Mouse (Mus musculus) forebrain, embryonic 12.5 days (tissue): ENCODE measurements around the gene Ranbp1. TPM values are rescaled to one million over a fixed set of nuclear protein-coding genes. Genes with fewer than 3 reads are reported as not detected.
"Not testable (repeated sequence)": the region's sequence is repeated elsewhere in the genome, so short reads cannot be mapped to it uniquely, and the experiment has no call there.

ENCODE experiments used
- ATAC-seq: fragments of 200-750 bp; cut with Nextera tagmentation; 2 replicates; pipeline ENCODE4 v1.8.0; 2017; ENCODE audit warnings: moderate TSS enrichment; ENCODE audit not compliant: low FRiP score
- H3K27ac ChIP-seq: fragments of 300-500 bp; sonication (generic); 2 replicates; pipeline ENCODE4 v1.5.1; 2016; ENCODE audit warnings: mild to moderate bottlenecking
- H3K27me3 ChIP-seq: fragments of 300-500 bp; sonication (generic); 2 replicates; pipeline ENCODE4 v1.6.1; 2016; ENCODE audit warnings: mild to moderate bottlenecking
- H3K36me3 ChIP-seq: fragments of 300-500 bp; sonication (generic); replicated peaks from 2 replicates; pipeline ENCODE4 v1.6.1; 2016; ENCODE audit warnings: mild to moderate bottlenecking
- H3K4me1 ChIP-seq: fragments of 300-500 bp; sonication (generic); 2 replicates; pipeline ENCODE4 v1.6.1; 2016
- H3K4me2 ChIP-seq: fragments of 300-500 bp; sonication (generic); 2 replicates; pipeline ENCODE4 v1.6.1; 2016; ENCODE audit warnings: mild to moderate bottlenecking, moderate library complexity
- H3K4me3 ChIP-seq: fragments of 300-500 bp; sonication (generic); replicated peaks from 2 replicates; pipeline ENCODE4 v1.5.1; 2016; ENCODE audit warnings: mild to moderate bottlenecking
- H3K9ac ChIP-seq: fragments of 300-500 bp; sonication (generic); 2 replicates; pipeline ENCODE4 v1.6.1; 2016; ENCODE audit warnings: mild to moderate bottlenecking
- H3K9me3 ChIP-seq: fragments of 300-500 bp; sonication (generic); 2 replicates; pipeline ENCODE4 v1.6.1; 2016
- WGBS: fragments of 180-500 bp; shearing (Covaris S2); methylation state at CpG from one replicate; pipeline ENCODE4 v1.1.7; 2016; 5-methylcytosine and 5-hydroxymethylcytosine counted together
- microRNA counts: library from miRNA; unstranded; fragments of <30 nt; microRNA quantifications from one replicate; lab custom pipeline; 2017
- microRNA-seq: library from miRNA; unstranded; fragments of <30 nt; microRNA quantifications from one replicate; pipeline ENCODE4, GENCODE M21; 2017
- polyA plus RNA-seq: library from polyadenylated mRNA; unstranded; fragments of >200 nt; fragmentation: Nextera tagmentation; extraction: Ambion mirVana; gene quantifications from 2 replicates; pipeline ENCODE4 v1.2.1, GENCODE M21; 2016

Gene Ranbp1
- polyA plus RNA-seq, 1 experiment from 2014 or later: 983 TPM

DNA sequence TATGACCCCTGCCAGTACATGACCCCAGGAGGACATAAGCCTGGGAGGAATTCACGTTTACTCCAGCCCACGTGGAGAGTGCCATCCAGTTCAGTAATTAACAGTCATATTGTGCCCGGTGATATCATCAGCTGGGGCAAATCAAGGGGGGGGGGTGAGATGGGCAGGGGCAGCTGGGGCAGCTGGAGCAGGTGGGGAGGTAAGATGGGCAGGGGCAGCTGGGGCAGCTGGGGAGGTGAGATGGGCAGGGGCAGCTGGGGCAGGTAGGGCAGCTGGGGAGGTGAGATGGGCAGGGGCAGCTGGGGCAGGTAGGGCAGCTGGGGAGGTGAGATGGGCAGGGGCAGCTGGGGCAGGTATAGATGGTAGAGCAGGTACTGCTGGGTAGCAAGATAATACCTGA, 53.0 kb downstream of the Ranbp1 start:
- not testable (repeated sequence) for H3K9ac ChIP-seq, H3K36me3 ChIP-seq, H3K9me3 ChIP-seq, H3K27ac ChIP-seq, H3K4me3 ChIP-seq, ATAC-seq, H3K27me3 ChIP-seq, H3K4me2 ChIP-seq
- H3K4me1 ChIP-seq: peaks cover 47% of the 10 kb centered on the region
- 54% methylated on average over 3 of the region's 3 CpGs for WGBS

DNA sequence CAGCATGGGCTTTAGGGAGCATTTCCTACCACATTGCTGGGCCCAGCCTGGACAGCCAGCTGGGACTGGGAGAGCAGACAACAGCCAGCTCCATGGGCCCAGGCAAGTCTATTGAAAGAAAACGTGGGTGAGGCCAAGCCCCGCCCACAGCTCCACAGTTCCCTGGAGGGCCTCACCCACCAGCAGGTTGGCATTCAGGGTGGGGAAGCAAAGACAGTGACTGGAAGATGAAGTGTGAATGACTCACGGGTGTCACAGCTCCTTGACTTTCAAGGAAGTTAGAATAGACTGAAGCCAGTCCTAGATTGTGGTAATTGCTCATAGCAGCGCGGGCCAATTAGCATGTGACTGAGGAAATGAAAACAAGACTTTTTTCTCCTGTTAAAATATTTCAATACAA, 53.5 kb downstream of the Ranbp1 start:
- H3K36me3 ChIP-seq: no peaks in the 10 kb centered on the region
- H3K4me3 ChIP-seq: no peak overlapping the region
- H3K4me1 ChIP-seq: peaks cover 42% of the 10 kb centered on the region
- 56% methylated on average over 5 of the region's 5 CpGs for WGBS
- H3K27me3 ChIP-seq: no peaks in the 10 kb centered on the region
- no peak overlapping the region for H3K4me2 ChIP-seq
- no peak overlapping the region for H3K9ac ChIP-seq
- ATAC-seq: peak; percentile 18; the same call in 1 of the 2 replicates
- H3K9me3 ChIP-seq: no peaks in the 10 kb centered on the region
- peak overlapping the region; percentile 43; the same call in 1 of the 2 replicates for H3K27ac ChIP-seq

DNA sequence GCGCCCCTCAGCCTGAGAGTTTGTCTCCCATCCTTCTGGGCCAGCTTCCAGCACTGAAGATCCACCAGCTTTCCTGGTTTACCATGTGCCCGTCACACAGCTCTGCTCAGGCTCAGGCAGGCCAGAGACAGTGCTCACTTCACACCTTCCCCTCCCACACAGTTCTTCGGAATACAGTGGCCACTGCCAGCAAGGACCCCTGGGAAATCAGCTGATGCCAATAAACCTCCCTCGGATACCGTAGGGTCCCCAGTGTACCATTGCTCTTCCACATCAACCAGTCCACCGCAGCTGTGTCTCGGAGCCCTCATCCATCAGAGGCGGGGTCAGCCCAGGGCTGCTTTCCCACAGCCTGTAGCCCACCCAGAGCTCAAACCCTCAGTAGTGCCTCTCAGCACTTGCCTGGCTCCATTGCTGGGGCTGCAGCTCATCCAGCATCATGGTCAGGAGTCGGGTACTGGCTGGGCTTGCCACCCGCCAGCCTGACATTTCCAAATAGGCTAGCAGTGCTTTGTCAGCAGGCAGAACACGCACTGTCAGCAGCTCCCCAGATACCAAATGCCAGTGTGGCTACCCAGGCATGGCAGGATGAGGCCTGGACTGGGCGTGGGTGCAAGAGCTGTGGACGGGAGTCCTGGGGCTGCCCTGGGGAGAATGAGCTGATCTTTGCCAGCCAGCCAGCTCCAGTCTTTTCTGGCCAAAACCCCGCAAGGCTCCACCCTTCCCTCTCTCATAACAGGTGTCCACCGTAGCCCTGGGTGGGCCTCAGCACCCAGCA, 54.1 kb downstream of the Ranbp1 start:
- peaks cover 36% of the 10 kb centered on the region for H3K4me1 ChIP-seq
- no peak overlapping the region for H3K9ac ChIP-seq
- no peak overlapping the region for H3K4me2 ChIP-seq
- H3K27ac ChIP-seq: peak overlapping the region; percentile 43; the same call in 1 of the 2 replicates
- no peaks in the 10 kb centered on the region for H3K27me3 ChIP-seq
- H3K9me3 ChIP-seq: no peaks in the 10 kb centered on the region
- H3K36me3 ChIP-seq: no peaks in the 10 kb centered on the region
- H3K4me3 ChIP-seq: no peak overlapping the region
- 0 out of 2 replicates have a peak, but pooled peaks have one; percentile 10 for ATAC-seq
- 77% methylated on average over 15 of the region's 15 CpGs for WGBS

DNA sequence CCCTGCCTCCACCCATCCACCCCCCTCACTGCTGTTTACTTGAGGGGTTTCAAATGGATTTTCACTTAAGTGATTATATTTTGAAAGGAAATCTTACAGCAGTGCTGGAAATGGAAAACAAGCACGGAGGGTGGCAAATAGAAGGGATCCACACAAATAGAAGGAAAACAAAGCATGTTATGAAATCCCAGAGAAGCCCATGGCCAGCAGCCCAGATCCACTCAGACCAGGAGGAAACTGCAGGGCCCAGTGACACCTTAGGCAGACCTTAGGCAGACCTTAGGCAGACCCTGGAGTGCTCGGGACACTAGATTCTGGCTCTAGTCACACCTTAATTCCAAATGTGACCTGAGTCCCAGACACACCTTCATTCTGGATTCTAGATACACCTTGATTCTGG, 57.5 kb downstream of the Ranbp1 start:
- Histone ChIP-seq H3K4me2 (no peak overlapping the region), H3K36me3 (no peaks in the 10 kb centered on the region), H3K9ac (no peak overlapping the region), H3K4me3 (no peak overlapping the region), H3K9me3 (no peaks in the 10 kb centered on the region), H3K27ac (no peak overlapping the region), H3K27me3 (no peaks in the 10 kb centered on the region), H3K4me1 (peaks cover 13% of the 10 kb centered on the region)
- WGBS: 72% methylated on average over 2 of the region's 2 CpGs
- no peak for ATAC-seq

MicroRNAs within 50 kb of the gene (microRNA counts, 519-probe panel; counts per million panel counts)
- not detected for microRNA mmu-miR-1306 (lab: Ali Mortazavi, UCI)

Small RNAs within 50 kb of the gene (microRNA-seq; reads per million reads assigned to microRNA genes)
- 2.2 reads per million for gene Gm24572
- 449 reads per million, percentile 67 among the genes with 10 or more reads in this experiment for gene Mir1306

Other genes starting within 250 kb of the Ranbp1 start
- 149 and 150 TPM in 2 replicates for gene Dgcr6, start 195.9 kb downstream of the Ranbp1 start, polyA plus RNA-seq
- 5.9 and 7.7 TPM in 2 replicates for gene Prodh, start 158.5 kb downstream of the Ranbp1 start, polyA plus RNA-seq
- 5.4 and 6.2 TPM in 2 replicates for gene Rtn4r, start 121.1 kb downstream of the Ranbp1 start, polyA plus RNA-seq
- gene Ccdc188, start 30.9 kb downstream of the Ranbp1 start, polyA plus RNA-seq: not detected in 2 replicates
- 15.7 and 16.9 TPM in 2 replicates for gene Zdhhc8, start 13.6 kb downstream of the Ranbp1 start, polyA plus RNA-seq
- gene Trmt2a, start 53 bp downstream of the Ranbp1 start, polyA plus RNA-seq: 111 and 118 TPM in 2 replicates
- gene Gm49776, start 9.6 kb upstream of the Ranbp1 start, polyA plus RNA-seq: 3.4 TPM in 1 of 2 replicates, not detected in the other
- 40.8 and 44.2 TPM in 2 replicates for gene Dgcr8, start 40.5 kb upstream of the Ranbp1 start, polyA plus RNA-seq
- gene Tango2, start 99.4 kb upstream of the Ranbp1 start, polyA plus RNA-seq: 40.7 and 41.5 TPM in 2 replicates
- gene Arvcf, start 99.5 kb upstream of the Ranbp1 start, polyA plus RNA-seq: 115 and 126 TPM in 2 replicates
- 23.3 and 23.7 TPM in 2 replicates for gene Txnrd2, start 177.7 kb upstream of the Ranbp1 start, polyA plus RNA-seq
- 53.5 and 54.2 TPM in 2 replicates for gene Comt, start 178.1 kb upstream of the Ranbp1 start, polyA plus RNA-seq
- gene Gnb1l, start 250.0 kb upstream of the Ranbp1 start, polyA plus RNA-seq: 11.9 and 14.7 TPM in 2 replicates